ENCODE assay signal across 11 mouse cellular contexts in the genomic region with DNA sequence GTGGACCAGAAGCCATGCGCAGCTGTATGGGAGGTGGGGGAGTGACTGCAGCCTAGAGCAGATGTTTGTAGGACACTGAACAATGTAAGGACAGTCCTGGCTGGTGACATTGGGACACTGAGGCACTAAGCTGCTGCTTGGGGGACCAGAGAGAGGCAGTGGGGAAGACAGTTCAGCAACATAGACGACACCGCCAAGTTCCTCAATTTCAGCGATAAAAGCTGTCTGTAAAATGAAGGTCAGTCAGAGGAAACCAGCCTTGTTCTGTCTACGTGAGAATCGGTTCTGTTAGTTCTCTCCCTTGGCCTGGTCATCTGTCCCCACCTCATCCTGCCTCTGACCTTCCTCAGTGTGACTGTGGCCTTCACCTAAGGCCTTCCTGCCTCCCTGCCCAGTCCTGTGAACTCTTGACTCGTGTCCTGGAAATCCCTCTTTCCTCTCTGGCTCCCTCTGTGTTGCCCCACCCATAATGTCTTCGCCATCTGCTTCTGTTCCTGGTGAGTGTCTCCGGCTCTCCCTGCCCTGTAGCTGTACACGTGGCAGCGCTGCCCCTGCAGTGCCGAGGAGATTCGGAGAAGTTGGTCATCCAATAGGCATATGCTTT. TPM values are rescaled to one million over a fixed set of nuclear protein-coding genes. Genes with fewer than 3 reads are reported as not detected.
DNase-seq lines count a peak whose midpoint lies in the region; ATAC-seq and TF ChIP-seq lines count a peak whose summit lies in the region.
"Had no signal": no experiment of that assay in that cellular context is flagged by ENCODE, and none has a peak within 500 bp of the region (broad histone marks: within the 10 kb centered on the region; RNA-seq: fewer than 3 reads in every experiment).

No protein-coding gene starts in this region.

- H3K4me1 ChIP-seq in liver, adult 2 months (ENCODE audit: control insufficient read depth, insufficient read depth, low read length), result peaks cover 5% of the 10 kb centered on the region; the same call in 1 of the 2 replicates
- H3K4me1 ChIP-seq in liver, embryonic 11.5 days (replicated peaks; ENCODE audit: control insufficient read depth, insufficient read depth, low read length), result peaks cover 3% of the 10 kb centered on the region
- peaks cover 53% of the 10 kb centered on the region for H3K4me1 ChIP-seq in brown adipose tissue, adult 24 weeks (ENCODE audit: control insufficient read depth, insufficient read depth, insufficient read length, low read length)
- H3K4me1 ChIP-seq in heart, embryonic 10.5 days, result peaks cover 37% of the 10 kb centered on the region
- H3K4me1 ChIP-seq in forebrain, embryonic 14.5 days (ENCODE audit: control insufficient read depth, insufficient read depth, low read length), result no peaks in the 10 kb centered on the region
- H3K4me1 ChIP-seq: liver, embryonic 15.5 days had no signal

- H3K4me2 ChIP-seq in liver, embryonic 11.5 days, result no peak overlapping the region
- H3K4me2 ChIP-seq in forebrain, embryonic 14.5 days (ENCODE audit: low read length), result no peak overlapping the region
- H3K4me2 ChIP-seq: liver, embryonic 15.5 days had no signal

- WGBS in liver, adult 2 months, result 64% methylated on average over 13 of the region's 13 CpGs
- 54% methylated on average over 13 of the region's 13 CpGs for WGBS in liver, embryonic 11.5 days
- 68% methylated on average over 13 of the region's 13 CpGs for WGBS in heart, embryonic 10.5 days
- WGBS in large intestine, adult 2 months, result 24% methylated on average over 13 of the region's 13 CpGs
- 76% methylated on average over 13 of the region's 13 CpGs for WGBS in forebrain, embryonic 14.5 days

- H3K36me3 ChIP-seq in liver, adult 2 months (ENCODE audit: control insufficient read depth, insufficient read depth, low read length), result no peaks in the 10 kb centered on the region
- H3K36me3 ChIP-seq in liver, embryonic 11.5 days (ENCODE audit: control insufficient read depth, insufficient read depth, low read length), result no peaks in the 10 kb centered on the region
- H3K36me3 ChIP-seq in heart, embryonic 10.5 days, result peaks cover 4% of the 10 kb centered on the region
- no peaks in the 10 kb centered on the region for H3K36me3 ChIP-seq in forebrain, embryonic 14.5 days (ENCODE audit: control insufficient read depth, insufficient read depth, low read length)
- H3K36me3 ChIP-seq: liver, embryonic 15.5 days had no signal

- H3K27ac ChIP-seq in liver, adult 2 months (replicated peaks; ENCODE audit: insufficient read depth, low read depth, low read length), result peak overlapping the region; percentile 23; the same call in 1 of the 2 replicates
- H3K27ac ChIP-seq in liver, embryonic 11.5 days (ENCODE audit: low read depth, low read length), result no peak overlapping the region
- H3K27ac ChIP-seq in brown adipose tissue, adult 24 weeks (replicated peaks; ENCODE audit: low read depth, low read length), result peak overlapping the region; percentile 97
- 0 out of 2 replicates have a peak overlapping the region, but pooled peaks have one; percentile 22 for H3K27ac ChIP-seq in heart, embryonic 10.5 days
- H3K27ac ChIP-seq in forebrain, embryonic 14.5 days (ENCODE audit: low read depth, low read length), result no peak overlapping the region
- H3K27ac ChIP-seq: liver, embryonic 15.5 days had no signal

- no peak for DNase-seq in liver, adult 2 months (ENCODE audit: extremely low read depth, low read depth, low spot score)
- no peak for DNase-seq in liver, embryonic 11.5 days (ENCODE audit: low spot score)
- no peak for DNase-seq in heart, embryonic 10.5 days (ENCODE audit: low spot score)
- DNase-seq in large intestine, adult 2 months (ENCODE audit: low read depth, low spot score), result peak; percentile 46
- DNase-seq in forebrain, embryonic 14.5 days (ENCODE audit: low spot score), result no peak
- no peak for DNase-seq in yolk sac, embryonic 10.5 days (ENCODE audit: low spot score)
- no peak for DNase-seq in layer of hippocampus, adult 11-12 months (ENCODE audit: low spot score)
- DNase-seq: right cerebral cortex, postnatal 4 days; thymus, postnatal 36 days had no signal

- no peaks in the 10 kb centered on the region for H3K9me3 ChIP-seq in liver, embryonic 11.5 days (ENCODE audit: control insufficient read depth, low read length)
- no peaks in the 10 kb centered on the region for H3K9me3 ChIP-seq in heart, embryonic 10.5 days
- H3K9me3 ChIP-seq in forebrain, embryonic 14.5 days (replicated peaks; ENCODE audit: control insufficient read depth, low read length), result no peaks in the 10 kb centered on the region
- H3K9me3 ChIP-seq: liver, embryonic 15.5 days had no signal

- TF ChIP-seq POLR2A in liver, adult 2 months (IDR thresholded peaks at IDR 0.05; ENCODE audit: extremely low read depth, insufficient read depth, low read length), result no peak

- no peak overlapping the region for H3K9ac ChIP-seq in liver, adult 2 months (ENCODE audit: low read depth, low read length)
- no peak overlapping the region for H3K9ac ChIP-seq in liver, embryonic 11.5 days (ENCODE audit: low read depth, low read length)
- H3K9ac ChIP-seq in forebrain, embryonic 14.5 days (ENCODE audit: low read length), result no peak overlapping the region
- H3K9ac ChIP-seq: liver, embryonic 15.5 days had no signal

- H3K4me3 ChIP-seq in liver, adult 2 months (ENCODE audit: insufficient read depth, low read depth, low read length), result no peak overlapping the region
- no peak overlapping the region for H3K4me3 ChIP-seq in liver, embryonic 11.5 days (ENCODE audit: low read depth, low read length)
- H3K4me3 ChIP-seq in brown adipose tissue, adult 24 weeks (ENCODE audit: insufficient read depth, low read depth, low read length), result no peak overlapping the region
- H3K4me3 ChIP-seq in heart, embryonic 10.5 days, result no peak overlapping the region
- no peak overlapping the region for H3K4me3 ChIP-seq in forebrain, embryonic 14.5 days (ENCODE audit: low read depth, low read length)
- H3K4me3 ChIP-seq: liver, embryonic 15.5 days had no signal

- H3K79me2 ChIP-seq in liver, adult 2 months (ENCODE audit: control insufficient read depth, insufficient read depth, low read length), result no peaks in the 10 kb centered on the region

- no peaks in the 10 kb centered on the region for H3K27me3 ChIP-seq in liver, adult 2 months (ENCODE audit: control insufficient read depth, insufficient read depth, low read length)
- no peaks in the 10 kb centered on the region; the same call in 1 of the 2 replicates for H3K27me3 ChIP-seq in liver, embryonic 11.5 days (replicated peaks; ENCODE audit: control insufficient read depth, insufficient read depth, low read length)
- peaks cover 17% of the 10 kb centered on the region; the same call in 1 of the 2 replicates for H3K27me3 ChIP-seq in heart, embryonic 10.5 days (ENCODE audit: insufficient read depth, poor library complexity, severe bottlenecking)
- H3K27me3 ChIP-seq in forebrain, embryonic 14.5 days (replicated peaks; ENCODE audit: control insufficient read depth, insufficient read depth, low read length), result no peaks in the 10 kb centered on the region
- H3K27me3 ChIP-seq: liver, embryonic 15.5 days had no signal

- ATAC-seq in liver, embryonic 11.5 days (replicated peaks; ENCODE audit: low FRiP score), result no peak
- ATAC-seq in forebrain, embryonic 14.5 days, result no peak

- TF ChIP-seq CTCF in liver, adult 2 months (IDR thresholded peaks at IDR 0.05; ENCODE audit: low read depth, low read length), result no peak

RNA-seq across cellular contexts. Expression of a gene that starts 11.0 kb away (rescaled TPM):
- 0.28 and 0.54 TPM in 2 replicates for total RNA-seq in liver, adult 2 months (2014; rRNA removed)
- polyA plus RNA-seq in liver, adult 2 months (2012; rRNA removed), result 2.2 and 2.5 TPM in 2 replicates
- 11.4 and 14.0 TPM in 2 replicates for polyA plus RNA-seq in liver, embryonic 11.5 days (2014; fragmentation: Nextera tagmentation; extraction: Ambion mirVana)
- 2.7 and 3.3 TPM in 2 replicates for polyA plus RNA-seq in brown adipose tissue, adult 24 weeks (2012; ENCODE audit: insufficient read depth, insufficient read length, missing spikeins)
- 19.0 and 28.4 TPM in 2 replicates for polyA plus RNA-seq in heart, embryonic 10.5 days (2016; fragmentation: Nextera tagmentation; extraction: Ambion mirVana)
- 12.7 and 13.4 TPM in 2 replicates for polyA plus RNA-seq in large intestine, adult 2 months (2012; rRNA removed)
- polyA plus RNA-seq in forebrain, embryonic 14.5 days (2014; fragmentation: Nextera tagmentation; extraction: Ambion mirVana), result 7.8 and 8.6 TPM in 2 replicates

RNA-seq across cellular contexts. Expression of a gene that starts 24.3 kb away (rescaled TPM):
- total RNA-seq in liver, adult 2 months (2014; rRNA removed), result under 0.01 TPM in 1 of 2 replicates, not detected in the other
- not detected in 2 replicates for polyA plus RNA-seq in liver, adult 2 months (2012; rRNA removed)
- polyA plus RNA-seq in liver, embryonic 11.5 days (2014; fragmentation: Nextera tagmentation; extraction: Ambion mirVana), result not detected in 2 replicates
- polyA plus RNA-seq in brown adipose tissue, adult 24 weeks (2012; ENCODE audit: insufficient read depth, insufficient read length, missing spikeins), result not detected in 2 replicates
- polyA plus RNA-seq in heart, embryonic 10.5 days (2016; fragmentation: Nextera tagmentation; extraction: Ambion mirVana), result 0.12 TPM in 1 of 2 replicates, not detected in the other
- polyA plus RNA-seq in large intestine, adult 2 months (2012; rRNA removed), result 0.51 and 0.82 TPM in 2 replicates
- polyA plus RNA-seq in forebrain, embryonic 14.5 days (2014; fragmentation: Nextera tagmentation; extraction: Ambion mirVana), result 0.64 and 0.91 TPM in 2 replicates
- polyA plus RNA-seq: liver, embryonic 15.5 days had no signal

RNA-seq across cellular contexts. Expression of a gene that starts 25.1 kb away (rescaled TPM):
- total RNA-seq in liver, adult 2 months (2014; rRNA removed), result 0.83 and 1.1 TPM in 2 replicates
- polyA plus RNA-seq in liver, adult 2 months (2012; rRNA removed), result 2.4 and 4.0 TPM in 2 replicates
- 0.07 and 0.31 TPM in 2 replicates for polyA plus RNA-seq in liver, embryonic 11.5 days (2014; fragmentation: Nextera tagmentation; extraction: Ambion mirVana)
- polyA plus RNA-seq in brown adipose tissue, adult 24 weeks (2012; ENCODE audit: insufficient read depth, insufficient read length, missing spikeins), result 0.71 TPM in 1 of 2 replicates, not detected in the other
- not detected in 2 replicates for polyA plus RNA-seq in heart, embryonic 10.5 days (2016; fragmentation: Nextera tagmentation; extraction: Ambion mirVana)
- polyA plus RNA-seq in large intestine, adult 2 months (2012; rRNA removed), result 9.6 and 12.4 TPM in 2 replicates
- 0.05 TPM in 1 of 2 replicates, not detected in the other for polyA plus RNA-seq in forebrain, embryonic 14.5 days (2014; fragmentation: Nextera tagmentation; extraction: Ambion mirVana)

RNA-seq across cellular contexts. Expression of a gene that starts 51.8 kb away (rescaled TPM):
- total RNA-seq in liver, adult 2 months (2014; rRNA removed), result 188 and 242 TPM in 2 replicates
- 514 and 542 TPM in 2 replicates for polyA plus RNA-seq in liver, adult 2 months (2012; rRNA removed)
- 7.0 and 7.9 TPM in 2 replicates for polyA plus RNA-seq in liver, embryonic 11.5 days (2014; fragmentation: Nextera tagmentation; extraction: Ambion mirVana)
- polyA plus RNA-seq in brown adipose tissue, adult 24 weeks (2012; ENCODE audit: insufficient read depth, insufficient read length, missing spikeins), result 0.71 and 2.0 TPM in 2 replicates
- polyA plus RNA-seq in heart, embryonic 10.5 days (2016; fragmentation: Nextera tagmentation; extraction: Ambion mirVana), result 0.06 and 1.7 TPM in 2 replicates
- polyA plus RNA-seq in large intestine, adult 2 months (2012; rRNA removed), result 0.05 and 0.20 TPM in 2 replicates
- 0.20 and 0.47 TPM in 2 replicates for polyA plus RNA-seq in forebrain, embryonic 14.5 days (2014; fragmentation: Nextera tagmentation; extraction: Ambion mirVana)

RNA-seq across cellular contexts. Expression of a gene that starts 52.4 kb away (rescaled TPM):
- 2.8 and 4.5 TPM in 2 replicates for total RNA-seq in liver, adult 2 months (2014; rRNA removed)
- 30.8 and 35.9 TPM in 2 replicates for polyA plus RNA-seq in liver, adult 2 months (2012; rRNA removed)
- 124 and 126 TPM in 2 replicates for polyA plus RNA-seq in liver, embryonic 11.5 days (2014; fragmentation: Nextera tagmentation; extraction: Ambion mirVana)
- polyA plus RNA-seq in brown adipose tissue, adult 24 weeks (2012; ENCODE audit: insufficient read depth, insufficient read length, missing spikeins), result 3.6 and 8.2 TPM in 2 replicates
- 5.9 and 13.0 TPM in 2 replicates for polyA plus RNA-seq in heart, embryonic 10.5 days (2016; fragmentation: Nextera tagmentation; extraction: Ambion mirVana)
- 137 and 139 TPM in 2 replicates for polyA plus RNA-seq in large intestine, adult 2 months (2012; rRNA removed)
- 3.5 and 5.9 TPM in 2 replicates for polyA plus RNA-seq in forebrain, embryonic 14.5 days (2014; fragmentation: Nextera tagmentation; extraction: Ambion mirVana)

Comparison
In these comparisons a context has a peak if more than half of its experiments do, and no peak if none do; other contexts are left out.
1. H3K27ac ChIP-seq: peak in liver, adult 2 months (single experiment), brown adipose tissue, adult 24 weeks (single experiment) and heart, embryonic 10.5 days (single experiment); none in liver, embryonic 11.5 days (single experiment) and forebrain, embryonic 14.5 days (single experiment).